Mouse (Mus musculus): ENCODE measurements around the gene Zfp764.

DNA sequence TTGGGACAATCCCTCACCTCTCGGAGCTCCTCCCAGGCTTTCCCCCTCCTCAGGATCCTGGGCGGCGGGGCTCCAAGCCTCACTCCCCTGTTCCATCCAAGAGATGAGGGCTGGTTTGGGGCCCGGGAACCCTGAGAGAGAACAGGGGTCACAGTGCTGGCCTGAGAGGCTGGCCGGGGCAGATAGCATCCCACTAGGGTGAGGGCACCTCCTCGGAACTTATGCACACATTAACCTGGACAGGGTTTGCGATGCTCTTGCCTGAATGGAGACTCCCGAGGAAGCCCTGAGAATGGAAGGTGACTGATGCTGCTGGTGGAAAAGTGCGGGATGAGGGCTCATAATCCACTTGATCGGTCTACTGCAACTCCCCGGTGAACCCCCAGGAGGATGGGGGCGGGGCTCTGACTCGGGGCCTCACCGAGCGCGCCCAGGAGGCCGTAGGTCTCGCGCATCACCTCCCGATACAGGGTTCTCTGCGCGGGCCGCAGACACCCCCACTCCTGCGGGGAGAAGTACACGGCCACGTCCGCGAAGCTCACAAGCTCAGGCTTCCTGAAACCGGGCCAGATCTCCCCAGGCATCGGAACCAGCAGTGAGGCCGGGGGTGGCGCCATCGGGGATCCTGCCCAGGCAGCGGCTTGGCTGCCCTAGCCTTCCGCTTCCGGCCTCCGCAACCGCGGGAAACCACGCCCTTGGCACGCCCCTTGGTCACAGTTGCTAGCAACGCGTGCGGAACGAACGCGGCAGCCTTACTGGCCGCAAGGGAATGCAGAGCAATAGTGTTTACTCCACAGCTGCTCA is 15.0 kb upstream of the Zfp764 start, which contains the start of gene Zfp688:
- TF ChIP-seq HCFC1 (IDR thresholded peaks at IDR 0.05; ENCODE audit: borderline replicate concordance, insufficient read depth, low read length), result peak; percentile 58; the same call in 1 of the 2 replicates
- no peak for TF ChIP-seq MAFK (IDR thresholded peaks at IDR 0.05; ENCODE audit: insufficient read depth, low read depth, low read length)
- no peak for TF ChIP-seq ZC3H11A (IDR thresholded peaks at IDR 0.05; ENCODE audit: borderline replicate concordance, low read depth, low read length)
- TF ChIP-seq CHD2 (IDR thresholded peaks at IDR 0.05; ENCODE audit: low read depth, low read length), result no peak
- no peak for TF ChIP-seq ZNF384 (IDR thresholded peaks at IDR 0.05; ENCODE audit: low read depth, low read length)
